Mouse (Mus musculus): ENCODE data around the gene Tmbim6.
A peak's percentile ranks its signal among the peaks of the same experiment; 100 is the strongest.

The Tmbim6 gene

DNA sequence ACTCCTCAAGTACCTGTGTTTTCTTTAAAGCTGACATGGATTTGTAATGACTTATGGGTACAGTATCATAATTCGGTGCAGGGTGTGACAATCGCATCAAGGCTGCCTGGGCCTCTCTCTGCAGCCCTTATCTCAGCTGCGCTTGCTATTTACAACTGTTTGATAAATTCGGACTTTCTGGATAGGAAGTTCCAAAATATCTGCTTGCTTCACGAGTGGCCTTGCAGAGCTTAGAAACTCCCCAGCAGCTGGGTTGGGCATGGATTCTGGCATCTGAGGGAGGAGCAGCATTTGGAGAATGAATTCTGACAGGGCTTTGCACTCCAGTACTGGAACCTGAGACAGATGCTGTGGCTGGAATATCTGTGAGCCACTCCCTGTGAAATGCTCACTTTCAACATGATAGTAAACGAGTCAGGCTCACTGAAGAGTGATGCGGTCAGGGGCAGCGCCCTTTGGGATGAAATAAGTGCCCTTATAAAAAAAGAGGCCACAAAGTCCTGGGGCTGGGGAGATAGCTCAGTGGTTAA lies 57.1 kb downstream of the Tmbim6 start:
- DNase-seq (ENCODE audit: extremely low spot score) = no peak

DNA sequence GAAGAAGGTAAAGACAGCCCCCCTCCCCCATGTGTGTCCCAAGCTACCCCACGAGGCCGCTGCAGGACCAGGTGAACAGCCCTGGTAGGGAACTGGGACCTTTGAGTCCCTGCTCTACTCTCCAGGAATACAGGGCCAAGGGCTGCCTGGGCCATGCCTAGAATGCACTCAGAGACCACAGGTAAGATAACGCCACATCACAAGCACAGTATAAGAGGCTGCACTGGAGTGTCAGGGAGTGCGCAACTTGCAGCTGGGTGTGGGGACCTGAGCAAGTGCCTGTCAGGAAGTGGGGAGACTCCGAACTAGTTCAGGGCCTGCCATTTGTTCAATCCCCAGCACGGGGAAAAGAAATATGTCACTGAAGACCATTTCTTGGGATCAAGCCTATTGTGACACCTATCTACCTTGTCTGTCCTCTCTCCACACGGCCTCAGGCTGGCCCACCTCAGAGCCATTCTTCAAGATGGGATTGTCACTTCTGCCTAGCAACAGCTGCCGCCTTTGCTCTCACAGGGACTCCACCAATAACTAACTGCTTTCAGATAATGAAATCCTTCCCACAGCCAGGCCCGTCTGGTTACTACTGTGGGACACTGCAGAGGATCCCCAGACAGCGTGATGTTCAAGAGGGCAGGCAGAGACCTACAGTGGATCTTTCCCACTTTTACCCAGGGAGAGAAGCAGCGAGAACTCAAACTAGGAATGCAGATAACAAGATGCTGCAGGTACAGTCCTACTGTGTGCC lies 60.6 kb downstream of the Tmbim6 start:
- no peak for DNase-seq (ENCODE audit: extremely low spot score)

DNA sequence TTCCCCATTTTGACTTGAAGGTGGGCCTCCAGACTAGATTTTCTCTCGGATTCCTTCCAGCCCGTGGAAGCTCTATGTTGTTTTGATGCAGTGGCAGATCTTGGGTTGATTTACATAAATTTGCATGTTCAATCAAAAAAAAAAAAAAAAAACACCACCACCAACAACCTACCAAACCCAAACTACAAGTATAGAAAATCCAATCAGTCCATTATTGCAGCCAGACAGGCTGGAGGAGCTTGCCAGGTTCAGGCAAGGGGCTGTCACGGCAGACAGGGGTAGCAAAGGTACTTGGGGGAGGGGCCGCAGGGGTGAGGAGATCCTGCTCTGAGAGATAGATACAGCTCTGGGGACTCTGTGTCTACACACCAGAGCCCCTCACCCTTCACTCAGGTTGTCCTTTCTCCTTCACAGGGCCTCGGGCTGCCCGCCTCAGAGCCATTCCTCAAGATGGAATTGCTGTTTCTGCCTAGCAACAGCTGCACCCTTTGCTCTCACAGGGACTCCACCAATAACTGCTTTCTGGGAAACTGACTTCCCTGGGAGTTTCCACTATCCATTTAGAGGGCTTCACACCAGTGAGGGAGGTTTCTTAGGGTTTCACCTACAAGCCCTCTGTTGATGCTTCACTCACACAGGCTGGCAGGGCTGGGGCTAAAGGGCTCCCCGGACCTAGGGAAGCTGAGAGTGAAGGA lies 62.0 kb downstream of the Tmbim6 start:
- DNase-seq (ENCODE audit: extremely low spot score) = no peak

DNA sequence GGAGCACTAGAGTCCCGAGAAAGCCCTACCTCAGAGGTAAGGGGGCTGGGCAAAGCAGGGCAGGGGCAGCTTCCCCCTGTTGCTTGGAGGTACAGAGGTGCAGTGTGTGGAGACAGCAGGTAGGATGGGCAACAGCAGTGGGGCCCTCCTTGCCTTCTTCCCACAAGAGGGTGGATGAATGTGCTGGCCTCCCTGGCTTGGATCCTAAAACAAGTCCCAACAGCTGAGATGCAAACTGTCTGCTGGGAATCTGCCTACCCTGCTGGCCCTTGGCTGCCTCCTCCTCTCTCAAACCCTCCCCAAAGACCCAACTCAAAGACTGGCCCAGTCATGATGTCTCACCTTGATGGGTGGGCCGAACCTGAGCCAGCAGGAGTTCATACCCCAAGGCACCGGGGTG lies 62.7 kb downstream of the Tmbim6 start:
- DNase-seq (ENCODE audit: extremely low spot score) = no peak

DNA sequence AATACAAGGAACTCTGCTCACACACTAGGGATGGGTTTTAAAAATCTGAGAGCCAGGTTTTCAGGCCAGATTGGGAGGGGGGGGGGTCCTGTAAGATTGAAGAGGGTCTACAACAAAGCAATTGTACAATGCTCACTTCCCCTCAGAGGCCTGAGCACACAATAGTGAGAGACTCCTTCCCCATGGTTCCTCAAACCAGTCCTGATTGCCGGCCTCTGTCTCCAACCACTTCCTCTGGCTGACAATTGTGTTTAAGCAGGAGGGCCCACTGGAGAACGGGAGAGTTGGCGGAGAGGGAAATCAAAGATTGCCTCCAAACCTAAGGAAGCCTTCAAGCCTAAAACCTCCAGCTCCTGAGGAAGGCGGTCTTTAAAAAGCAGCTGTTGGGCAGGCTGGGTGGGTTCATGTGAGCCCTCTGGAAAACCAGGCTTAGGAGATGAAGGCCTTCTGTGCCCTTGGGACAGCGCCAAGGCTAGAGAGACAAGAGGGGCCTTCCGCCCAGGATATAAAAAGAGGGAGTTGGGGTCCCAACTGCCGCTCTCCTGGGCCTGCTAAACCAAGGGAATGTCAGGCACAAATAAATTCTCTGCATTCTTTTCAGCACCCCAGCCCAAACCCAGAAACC lies 63.8 kb downstream of the Tmbim6 start:
- DNase-seq (ENCODE audit: extremely low spot score) = no peak

DNA sequence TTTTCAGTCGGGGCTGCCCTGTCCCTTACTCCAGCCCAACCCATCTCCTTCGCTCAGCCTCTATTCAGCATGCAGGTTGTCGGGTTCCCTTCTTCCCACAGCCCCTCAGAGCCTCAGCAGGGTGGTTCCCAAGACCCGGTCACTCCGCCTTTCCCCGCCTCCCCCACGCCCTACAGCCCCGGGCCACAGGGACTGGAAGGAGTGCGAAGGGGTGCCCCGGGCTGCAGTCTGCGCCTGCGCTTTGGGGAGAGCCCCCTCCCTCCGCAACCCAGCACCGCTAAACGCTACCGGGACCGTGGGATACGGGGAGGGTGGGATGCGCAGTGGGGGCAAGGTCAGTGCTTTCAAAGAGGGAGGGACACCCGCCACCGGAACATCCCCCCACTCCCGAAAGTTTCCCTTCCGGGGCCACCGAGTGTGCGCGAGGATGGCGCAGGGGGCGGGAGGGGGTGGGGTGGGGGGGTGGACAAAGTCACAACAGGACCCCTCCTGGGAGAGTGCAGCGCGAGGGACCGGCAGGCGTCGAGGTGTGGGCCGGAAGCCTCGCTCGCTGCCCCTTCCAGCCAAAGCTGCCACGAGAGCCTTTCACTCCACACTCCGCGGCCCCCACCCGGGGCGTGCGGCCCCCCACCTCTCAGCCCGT lies 64.4 kb downstream of the Tmbim6 start:
- peak; percentile 78 for DNase-seq (ENCODE audit: extremely low spot score)

DNA sequence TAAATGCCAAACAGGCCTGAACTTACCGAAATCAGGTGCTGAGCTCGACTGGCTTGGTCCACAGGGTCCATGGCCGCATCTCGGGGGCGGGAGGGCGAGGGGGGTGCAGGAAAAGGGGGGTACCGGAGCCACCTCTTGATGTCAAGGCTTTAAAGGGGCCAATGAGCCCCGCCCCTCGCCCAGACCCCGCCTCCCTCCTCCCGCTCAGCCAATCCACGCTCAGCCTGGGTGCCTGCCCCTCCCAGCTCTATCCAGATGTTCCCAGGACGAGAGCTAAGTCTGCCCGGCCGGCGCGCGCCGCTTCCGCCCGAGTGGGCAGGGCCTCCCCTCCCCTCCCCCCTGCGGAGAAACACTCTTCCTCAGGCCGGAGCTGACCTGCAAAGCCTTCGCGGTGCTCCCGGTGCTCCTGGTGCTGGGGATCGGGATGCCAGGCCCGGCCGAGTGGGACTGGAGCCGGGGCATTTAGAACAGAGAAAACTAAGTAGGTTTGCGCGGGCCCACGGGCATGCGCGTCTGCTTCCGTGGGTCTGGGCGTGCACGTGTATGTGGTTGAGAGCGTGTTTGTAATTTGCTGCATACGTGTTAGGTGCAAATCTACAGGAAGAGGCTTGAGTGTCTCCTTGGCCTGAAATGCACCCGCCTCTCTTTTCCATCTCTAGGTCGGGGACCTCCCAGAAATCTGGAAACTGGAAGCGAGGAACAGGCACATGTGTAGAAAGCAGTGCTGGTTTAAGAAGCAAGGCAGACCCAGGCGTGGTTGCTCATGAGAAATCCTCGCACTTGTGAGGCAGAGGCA lies 65.1 kb downstream of the Tmbim6 start, which contains the start of gene Nckap5l:
TSS of gene Nckap5l (minus strand) at position 143 of the 796 bp plus-strand sequence.
- DNase-seq (ENCODE audit: extremely low spot score) = peak; percentile 98
